Mouse (Mus musculus) limb, embryonic 14.5 days (tissue): Measurements from ENCODE around the gene Zfp185. TPM values are rescaled to one million over a fixed set of nuclear protein-coding genes. Genes with fewer than 3 reads are reported as not detected.

Experiments
- ATAC-seq: fragments of 200-750 bp; cut with Nextera tagmentation; 2 replicates; pipeline ENCODE4 v1.8.0; 2017; ENCODE audit warnings: low read depth, moderate number of reproducible peaks, moderate TSS enrichment; ENCODE audit not compliant: low FRiP score
- DNase-seq: peaks from one replicate; pipeline ENCODE4 v3.0.0-alpha.2; 2015; ENCODE audit warnings: low spot score
- H3K27ac ChIP-seq: fragments of 300-500 bp; sonication (generic); replicated peaks from 2 replicates; pipeline ENCODE4 v1.5.1; 2014; ENCODE audit warnings: low read depth, mild to moderate bottlenecking, low read length, moderate library complexity, mixed read lengths
- H3K27me3 ChIP-seq: fragments of 300-500 bp; sonication (generic); 2 replicates; pipeline ENCODE4 v1.6.1; 2014; ENCODE audit warnings: low read length, mixed read lengths; ENCODE audit not compliant: control insufficient read depth, insufficient read depth
- H3K36me3 ChIP-seq: fragments of 300-500 bp; sonication (generic); 2 replicates; pipeline ENCODE4 v1.6.1; 2014; ENCODE audit warnings: mild to moderate bottlenecking, low read length, moderate library complexity, mixed read lengths; ENCODE audit not compliant: control insufficient read depth, insufficient read depth
- H3K4me1 ChIP-seq: fragments of 300-500 bp; sonication (generic); 2 replicates; pipeline ENCODE4 v1.6.1; 2014; ENCODE audit warnings: antibody characterized with exemption, low read length, mixed read lengths; ENCODE audit not compliant: control insufficient read depth, insufficient read depth
- H3K4me2 ChIP-seq: fragments of 300-500 bp; sonication (generic); replicated peaks from 2 replicates; pipeline ENCODE4 v1.6.1; 2014; ENCODE audit warnings: low read depth, mild to moderate bottlenecking, low read length, moderate library complexity; ENCODE audit not compliant: severe bottlenecking
- H3K4me3 ChIP-seq: fragments of 300-500 bp; sonication (generic); replicated peaks from 2 replicates; pipeline ENCODE4 v1.5.1; 2014; ENCODE audit warnings: low read length
- H3K9ac ChIP-seq: fragments of 300-500 bp; sonication (generic); 2 replicates; pipeline ENCODE4 v1.6.1; 2014; ENCODE audit warnings: mild to moderate bottlenecking, low read depth, low read length, moderate library complexity; ENCODE audit not compliant: severe bottlenecking
- H3K9me3 ChIP-seq: fragments of 300-500 bp; sonication (generic); 2 replicates; pipeline ENCODE4 v1.6.1; 2016; ENCODE audit warnings: low read length; ENCODE audit not compliant: control insufficient read depth
- POLR2A ChIP-seq: fragments of 200-500 bp; IDR thresholded peaks from 2 replicates; pipeline ENCODE4 v1.8.0; 2012; ENCODE audit warnings: inconsistent platforms, mild to moderate bottlenecking, moderate library complexity, borderline replicate concordance; ENCODE audit not compliant: insufficient read depth, insufficient read length; ENCODE audit errors: extremely low read depth
- WGBS: fragments of 180-500 bp; shearing (Covaris S2); extraction: QIAGEN DNeasy Blood & Tissue Kit; methylation state at CpG from one replicate; pipeline ENCODE4 v1.1.7; 2014; 5-methylcytosine and 5-hydroxymethylcytosine counted together
- polyA plus RNA-seq, 2 experiments: library from polyadenylated mRNA; depleted of rRNA in 1 of 2; stranded (reverse) in 1 of 2; unstranded in 1 of 2; fragments of >200 nt; fragmentation: Nextera tagmentation in 1 of 2; extraction: Ambion mirVana in 1 of 2; gene quantifications; 2 replicates each; pipeline versions ENCODE4 v1.2.1 to v1.2.3; 2012 to 2014

Gene Zfp185
- polyA plus RNA-seq, 2 experiments = 41.8 to 56.6 TPM

DNA sequence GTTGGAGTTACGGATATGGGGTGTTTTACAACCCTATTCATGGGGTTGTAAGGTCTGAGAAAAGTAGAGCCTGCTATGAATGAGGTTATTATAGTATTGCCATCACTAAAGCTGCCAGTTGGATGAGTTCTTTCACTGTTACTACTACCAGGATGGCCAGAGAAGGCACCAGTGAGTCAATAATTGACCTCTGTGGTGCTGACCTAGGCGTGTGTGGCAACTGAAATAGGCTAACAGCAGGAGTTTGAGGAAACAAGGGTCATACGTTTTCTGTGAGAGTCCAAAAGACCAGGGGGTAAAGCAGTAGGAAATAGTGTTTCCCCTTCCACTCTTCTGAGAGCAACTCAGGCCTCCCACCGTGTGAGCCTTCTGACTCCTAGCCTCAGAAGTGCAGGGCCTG lies 25.7 kb downstream of the Zfp185 start:
- Histone ChIP-seq H3K9me3 (no peaks in the 10 kb centered on the region), H3K4me1 (no peaks in the 10 kb centered on the region), H3K9ac (no peak overlapping the region), H3K4me3 (no peak overlapping the region), H3K27me3 (no peaks in the 10 kb centered on the region), H3K4me2 (no peak overlapping the region), H3K27ac (no peak overlapping the region), H3K36me3 (no peaks in the 10 kb centered on the region)
- DNase-seq = no peak
- ATAC-seq = no peak
- TF ChIP-seq POLR2A = no peak
- WGBS = 66% methylated on average over 4 of the region's 4 CpGs

DNA sequence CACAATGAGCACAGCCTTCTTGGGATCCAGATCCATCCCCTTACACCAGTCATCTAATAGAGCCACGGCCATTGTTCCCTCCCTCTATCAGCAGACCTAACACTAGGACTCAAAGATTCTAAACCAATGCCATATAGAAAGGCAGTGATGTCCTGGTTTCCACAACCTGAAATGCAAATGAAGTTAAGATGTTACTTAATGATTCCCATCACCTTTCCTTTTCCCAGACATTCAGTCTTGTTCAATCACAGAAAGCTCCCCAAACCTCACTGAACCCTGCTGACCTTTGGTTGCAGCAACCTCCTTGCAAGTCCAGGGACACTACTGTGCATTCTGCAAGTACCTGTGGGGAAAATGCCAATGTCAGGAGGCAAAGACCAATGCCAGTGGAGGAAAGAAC lies 49.9 kb downstream of the Zfp185 start, which contains the start of gene Pnma5:
TSS of gene Pnma5 (minus strand) at position 101 of the 400 bp plus-strand sequence.
- Histone ChIP-seq H3K9ac (no peak within 1 kb of the TSS), H3K4me3 (no peak within 1 kb of the TSS), H3K27me3 (no peaks in the 10 kb centered on the region), H3K4me1 (no peaks in the 10 kb centered on the region), H3K4me2 (no peak within 1 kb of the TSS), H3K27ac (no peak within 1 kb of the TSS), H3K9me3 (no peaks in the 10 kb centered on the region), H3K36me3 (no peaks in the 10 kb centered on the region)
- DNase-seq (no peak), ATAC-seq (no peak)
- WGBS = 69% methylated on average over 1 of the region's 1 CpGs
- no peak for TF ChIP-seq POLR2A

DNA sequence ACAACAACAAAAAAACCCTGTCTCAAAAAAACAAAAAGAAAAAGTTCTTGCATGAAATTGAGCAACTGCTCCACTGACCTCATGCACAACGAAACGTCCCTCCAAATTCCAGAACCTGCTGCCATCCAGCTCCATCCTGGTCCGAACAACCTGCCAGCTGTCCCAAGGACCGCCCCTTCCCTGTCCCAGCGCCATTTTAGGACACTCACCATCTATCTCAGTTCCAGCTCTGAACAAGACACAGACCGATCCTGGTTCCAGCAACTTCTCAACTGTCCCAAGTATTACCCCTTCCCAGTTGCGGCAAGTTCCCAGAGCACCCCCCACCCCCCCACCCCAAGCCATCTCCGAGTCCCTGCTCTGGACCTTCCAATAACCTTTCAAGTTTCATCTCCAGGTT lies 51.7 kb downstream of the Zfp185 start:
- no peak for TF ChIP-seq POLR2A
- 76% methylated on average over 8 of the region's 8 CpGs for WGBS
- Histone ChIP-seq H3K4me2 (no peak overlapping the region), H3K27me3 (no peaks in the 10 kb centered on the region), H3K9ac (no peak overlapping the region), H3K9me3 (no peaks in the 10 kb centered on the region), H3K27ac (no peak overlapping the region), H3K4me1 (no peaks in the 10 kb centered on the region), H3K4me3 (no peak overlapping the region), H3K36me3 (no peaks in the 10 kb centered on the region)
- ATAC-seq (no peak), DNase-seq (no peak)

GRCm38 (mm10) chrX:73039666-73040065 lies 52.5 kb downstream of the Zfp185 start:
- H3K4me2 ChIP-seq = no peak overlapping the region
- H3K27ac ChIP-seq = no peak overlapping the region
- no peaks in the 10 kb centered on the region for H3K4me1 ChIP-seq
- H3K27me3 ChIP-seq = no peaks in the 10 kb centered on the region
- no peaks in the 10 kb centered on the region for H3K9me3 ChIP-seq
- ATAC-seq = no peak
- no peak overlapping the region for H3K4me3 ChIP-seq
- no peak overlapping the region for H3K9ac ChIP-seq
- TF ChIP-seq POLR2A = no peak
- H3K36me3 ChIP-seq = no peaks in the 10 kb centered on the region
- 75% methylated on average over 12 of the region's 12 CpGs for WGBS
- DNase-seq = no peak

DNA sequence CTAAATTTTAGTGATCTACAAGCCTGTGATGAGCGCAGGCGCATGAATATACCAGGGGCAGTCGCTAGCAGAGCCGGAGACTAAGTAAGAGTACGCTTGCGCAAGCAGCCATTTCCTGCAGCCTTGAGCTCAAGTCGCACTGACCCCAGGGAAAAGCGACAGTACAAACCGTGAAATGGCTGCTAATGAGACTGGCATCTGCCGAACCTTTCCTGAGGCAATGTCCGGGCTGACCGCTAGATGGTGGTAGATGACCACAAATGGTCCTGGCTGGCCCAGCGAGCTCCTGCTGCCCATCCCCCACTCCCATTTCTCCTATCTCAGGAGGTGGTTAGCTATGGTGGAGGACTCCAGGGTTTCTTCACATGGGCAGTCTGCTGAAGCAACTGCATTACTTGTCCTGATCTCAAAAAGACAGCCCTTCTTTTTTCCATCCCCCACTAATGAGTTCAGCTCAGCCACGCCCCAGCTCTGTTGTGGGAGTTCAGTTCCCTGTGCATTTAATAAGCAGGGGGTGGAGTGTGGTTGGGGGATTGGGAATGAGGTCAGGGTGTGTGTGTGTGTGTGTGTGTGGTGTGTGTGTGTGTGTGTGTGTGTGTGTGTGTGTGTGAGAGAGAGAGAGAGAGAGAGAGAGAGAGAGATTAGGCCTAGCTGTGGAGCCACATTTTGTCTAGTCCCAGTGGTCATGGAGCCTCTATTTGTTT lies 66.9 kb downstream of the Zfp185 start:
- DNase-seq = peak; percentile 87
- no peaks in the 10 kb centered on the region for H3K9me3 ChIP-seq
- peak; percentile 92 for ATAC-seq
- TF ChIP-seq POLR2A = no peak
- H3K36me3 ChIP-seq = no peaks in the 10 kb centered on the region
- no peak overlapping the region for H3K9ac ChIP-seq
- WGBS = 16% methylated on average over 14 of the region's 14 CpGs
- H3K4me3 ChIP-seq = peak overlapping the region; percentile 8; the same call in 1 of the 2 replicates
- no peaks in the 10 kb centered on the region for H3K4me1 ChIP-seq
- peak overlapping the region; percentile 30 for H3K4me2 ChIP-seq
- H3K27me3 ChIP-seq = no peaks in the 10 kb centered on the region
- H3K27ac ChIP-seq = no peak overlapping the region

DNA sequence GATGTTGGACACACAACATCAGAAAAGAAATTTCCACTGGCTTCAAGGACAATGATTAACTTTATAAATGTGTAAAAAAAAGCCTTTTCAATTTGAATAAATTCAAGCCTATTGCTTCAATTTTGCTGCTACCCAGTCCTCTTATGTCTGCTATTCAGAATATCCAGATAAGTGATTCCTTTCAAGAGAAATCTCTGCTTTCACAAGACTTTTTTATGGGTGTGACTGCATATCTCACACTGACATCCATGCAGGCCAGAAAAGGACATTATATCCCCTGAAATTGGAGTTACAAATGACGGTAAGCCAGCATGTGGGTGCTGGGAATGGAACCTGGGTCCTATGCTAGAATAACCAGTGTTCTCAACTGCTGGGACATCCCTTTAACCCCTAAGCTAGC lies 74.4 kb downstream of the Zfp185 start:
- H3K36me3 ChIP-seq = no peaks in the 10 kb centered on the region
- DNase-seq (no peak), ATAC-seq (no peak)
- WGBS = 90% methylated on average over 1 of the region's 1 CpGs
- H3K9me3 ChIP-seq = no peaks in the 10 kb centered on the region
- TF ChIP-seq POLR2A = no peak
- H3K27me3 ChIP-seq = no peaks in the 10 kb centered on the region
- no peak overlapping the region for H3K4me3 ChIP-seq
- no peaks in the 10 kb centered on the region for H3K4me1 ChIP-seq
- no peak overlapping the region for H3K27ac ChIP-seq
- no peak overlapping the region for H3K9ac ChIP-seq
- no peak overlapping the region for H3K4me2 ChIP-seq
